27 mouse cellular contexts compared by ENCODE assay signal in genomic region chr5:117381785-117382184, GRCm38 (mm10). TPM values are rescaled to one million over a fixed set of nuclear protein-coding genes. Genes with fewer than 3 reads are reported as not detected.
DNase-seq lines count a peak whose midpoint lies in the region; ATAC-seq and TF ChIP-seq lines count a peak whose summit lies in the region.
"Had no signal": no experiment of that assay in that cellular context is flagged by ENCODE, and none has a peak within 500 bp of the region (broad histone marks: within the 10 kb centered on the region; RNA-seq: fewer than 3 reads in every experiment).

No protein-coding gene starts in this region.

- TF ChIP-seq RAD21 in MEL (IDR thresholded peaks at IDR 0.05; ENCODE audit: low read depth, low read length): no peak

- peaks cover under 1% of the 10 kb centered on the region; the same call in 1 of the 2 replicates for H3K79me2 ChIP-seq in MEL (ENCODE audit: control insufficient read depth, insufficient read depth, low read length, poor library complexity)

- H3K4me1 ChIP-seq in heart, embryonic 13.5 days: peaks cover 25% of the 10 kb centered on the region
- peaks cover 0 to 2% of the 10 kb centered on the region in 2 experiments; a peak in 3 of 4 replicates for H3K4me1 ChIP-seq in MEL (ENCODE audit: control insufficient read depth in 1 of 2, insufficient read depth in 2 of 2, low read length in 2 of 2)
- no peaks in the 10 kb centered on the region for H3K4me1 ChIP-seq in intestine, postnatal 0 days (replicated peaks; ENCODE audit: control insufficient read depth, insufficient read depth, low read length)
- H3K4me1 ChIP-seq: embryonic facial prominence, embryonic 15.5 days; forebrain, embryonic 15.5 days; hindbrain, embryonic 13.5 days; kidney, embryonic 15.5 days; midbrain, embryonic 10.5 days; neural tube, embryonic 15.5 days had no signal

- no peak for TF ChIP-seq POLR2A in MEL (IDR thresholded peaks at IDR 0.05; ENCODE audit: control insufficient read depth in 1 of 2, insufficient read depth in 1 of 2, low read depth in 1 of 2, low read length in 2 of 2, poor library complexity in 1 of 2)

- no peak overlapping the region for H3K4me2 ChIP-seq in heart, embryonic 13.5 days
- H3K4me2 ChIP-seq in intestine, postnatal 0 days (replicated peaks; ENCODE audit: low read depth): no peak overlapping the region
- H3K4me2 ChIP-seq: embryonic facial prominence, embryonic 15.5 days; forebrain, embryonic 15.5 days; hindbrain, embryonic 13.5 days; kidney, embryonic 15.5 days; neural tube, embryonic 15.5 days had no signal

- H3K36me3 ChIP-seq in heart, embryonic 13.5 days: peaks cover 99% of the 10 kb centered on the region
- peaks cover 3 to 5% of the 10 kb centered on the region in 2 experiments for H3K36me3 ChIP-seq in MEL (ENCODE audit: control insufficient read depth in 1 of 2, insufficient read depth in 2 of 2, low read length in 2 of 2)
- H3K36me3 ChIP-seq in intestine, postnatal 0 days (ENCODE audit: control insufficient read depth, insufficient read depth): peaks cover 70% of the 10 kb centered on the region

- no peak overlapping the region for H3K4me3 ChIP-seq in heart, embryonic 13.5 days
- H3K4me3 ChIP-seq in layer of hippocampus, adult 2 months: no peak overlapping the region
- H3K4me3 ChIP-seq in MEL (ENCODE audit: control insufficient read depth in 1 of 2, insufficient read depth in 1 of 2, low read depth in 2 of 2, low read length in 2 of 2): no peak overlapping the region
- no peak overlapping the region for H3K4me3 ChIP-seq in intestine, postnatal 0 days (ENCODE audit: low read depth, low read length)
- H3K4me3 ChIP-seq: embryonic facial prominence, embryonic 15.5 days; forebrain, embryonic 15.5 days; hindbrain, embryonic 13.5 days; kidney, embryonic 15.5 days; left cerebral cortex, adult 2 months; midbrain, embryonic 10.5 days; neural tube, embryonic 15.5 days had no signal

- TF ChIP-seq EP300 in MEL (IDR thresholded peaks at IDR 0.05; ENCODE audit: low read depth in 1 of 2, low read length in 2 of 2): no peak

- no peak overlapping the region for H3K27ac ChIP-seq in heart, embryonic 13.5 days (replicated peaks)
- H3K27ac ChIP-seq in layer of hippocampus, adult 2 months: no peak overlapping the region
- H3K27ac ChIP-seq in MEL (ENCODE audit: control insufficient read depth, low read depth, low read length): no peak overlapping the region
- H3K27ac ChIP-seq in intestine, postnatal 0 days (ENCODE audit: low read depth, low read length): no peak overlapping the region; the same call in 1 of the 2 replicates
- H3K27ac ChIP-seq: embryonic facial prominence, embryonic 15.5 days; forebrain, embryonic 15.5 days; hindbrain, embryonic 13.5 days; kidney, embryonic 15.5 days; left cerebral cortex, adult 2 months; liver, embryonic 14.5 days; midbrain, embryonic 10.5 days; neural tube, embryonic 15.5 days had no signal

- 0 out of 2 replicates have a peak, but pooled peaks have one; percentile 20 for TF ChIP-seq CTCF in layer of hippocampus, adult 2 months (conservative IDR thresholded peaks at IDR 0.05)
- TF ChIP-seq CTCF in MEL (IDR thresholded peaks at IDR 0.05 in 2 of 3, conservative IDR thresholded peaks at IDR 0.05 in 1 of 3; ENCODE audit: control insufficient read depth in 1 of 3, insufficient read depth in 1 of 3, low read depth in 2 of 3, low read length in 3 of 3, poor library complexity in 1 of 3, severe bottlenecking in 1 of 3): no peak
- peak; percentile 39 for TF ChIP-seq CTCF in intestine, postnatal 0 days (IDR thresholded peaks at IDR 0.05; ENCODE audit: low read depth)

- no peak for ATAC-seq in heart, embryonic 13.5 days (ENCODE audit: extremely low read depth, insufficient number of reproducible peaks, low FRiP score, low TSS enrichment)
- ATAC-seq in intestine, postnatal 0 days: no peak
- ATAC-seq: forebrain, embryonic 15.5 days; lung, postnatal 0 days had no signal

- peak overlapping the region; percentile 1; the same call in 1 of the 2 replicates for H3K9ac ChIP-seq in heart, embryonic 13.5 days
- no peak overlapping the region for H3K9ac ChIP-seq in MEL (ENCODE audit: control insufficient read depth, low read depth, low read length, poor library complexity, severe bottlenecking)
- no peak overlapping the region for H3K9ac ChIP-seq in intestine, postnatal 0 days (ENCODE audit: low read depth, low read length)
- H3K9ac ChIP-seq: embryonic facial prominence, embryonic 15.5 days; forebrain, embryonic 15.5 days; hindbrain, embryonic 13.5 days; kidney, embryonic 15.5 days; liver, embryonic 14.5 days; neural tube, embryonic 15.5 days had no signal

- DNase-seq in heart, postnatal 4 days: no peak
- no peak for DNase-seq in layer of hippocampus, adult 2 months (ENCODE audit: low spot score in 2 of 2)
- no peak for DNase-seq in layer of hippocampus, adult 9-11 months
- DNase-seq in MEL (ENCODE audit: low read depth, low spot score): no peak
- DNase-seq in adrenal gland, adult (ENCODE audit: inconsistent age in 2 of 2, low spot score in 1 of 2): no peak
- DNase-seq: adrenal gland, adult 2 months; cerebellum, adult 11 months; cerebellum, adult 9-11 months; gastrocnemius, postnatal 10 days; heart, adult 18-20 months; kidney, adult 11 months; kidney, postnatal 4 days; right cerebral cortex, adult 18-20 months; right cerebral cortex, postnatal 4 days; thymus, adult 18-20 months; thymus, postnatal 4 days had no signal

- no peaks in the 10 kb centered on the region for H3K9me3 ChIP-seq in heart, embryonic 13.5 days
- H3K9me3 ChIP-seq in MEL (replicated peaks; ENCODE audit: insufficient read depth, low read length): no peaks in the 10 kb centered on the region
- H3K9me3 ChIP-seq in intestine, postnatal 0 days (ENCODE audit: control insufficient read depth): no peaks in the 10 kb centered on the region
- H3K9me3 ChIP-seq: embryonic facial prominence, embryonic 15.5 days; forebrain, embryonic 15.5 days; hindbrain, embryonic 13.5 days; kidney, embryonic 15.5 days; midbrain, embryonic 10.5 days; neural tube, embryonic 15.5 days had no signal

- H3K27me3 ChIP-seq in heart, embryonic 13.5 days (replicated peaks): no peaks in the 10 kb centered on the region
- H3K27me3 ChIP-seq in MEL (ENCODE audit: control insufficient read depth in 1 of 2, insufficient read depth in 2 of 2, low read length in 2 of 2): no peaks in the 10 kb centered on the region
- H3K27me3 ChIP-seq in intestine, postnatal 0 days (replicated peaks; ENCODE audit: control insufficient read depth, insufficient read depth, low read length): no peaks in the 10 kb centered on the region
- H3K27me3 ChIP-seq: embryonic facial prominence, embryonic 15.5 days; forebrain, embryonic 15.5 days; hindbrain, embryonic 13.5 days; kidney, embryonic 15.5 days; neural tube, embryonic 15.5 days had no signal

- 52% methylated on average over 7 of the region's 7 CpGs for WGBS in heart, embryonic 13.5 days
- 74% methylated on average over 7 of the region's 7 CpGs for WGBS in intestine, postnatal 0 days

TF ChIP-seq in MEL, 35 proteins besides CTCF, POLR2A, EP300 and RAD21:
- TF ChIP-seq UBTF (IDR thresholded peaks at IDR 0.05; ENCODE audit: borderline replicate concordance, insufficient read depth, low read depth, low read length) (no peak), POLR2AphosphoS2 (IDR thresholded peaks at IDR 0.05; ENCODE audit: low read length) (peak; percentile 24; the same call in 1 of the 2 replicates)

RNA-seq across cellular contexts. Expression of gene Rfc5, which starts 7.1 kb away (rescaled TPM):
- polyA plus RNA-seq in heart, embryonic 13.5 days (2015; fragmentation: Nextera tagmentation; extraction: Ambion mirVana): 64.3 and 67.7 TPM in 2 replicates
- total RNA-seq in heart, postnatal 4 days (2021): 10 to 100 TPM; 26.5 to 30.3 TPM
- total RNA-seq in layer of hippocampus, adult 2 months (2021): 10 to 100 TPM; 13.8 to 18.5 TPM
- 92.5 and 98.9 TPM in 2 replicates for total RNA-seq in MEL (2012; rRNA removed)
- polyA plus RNA-seq in MEL (2012; ENCODE audit: insufficient read depth in 1 of 2, insufficient read length in 2 of 2, low read depth in 1 of 2, low replicate concordance in 2 of 2, missing spikeins in 1 of 2): 100 to 1,000 TPM in 1 of 2 experiments, not detected in 1; 158 TPM
- 29.1 and 29.9 TPM in 2 replicates for polyA plus RNA-seq in intestine, postnatal 0 days (2015; fragmentation: Nextera tagmentation; extraction: Ambion mirVana)

RNA-seq across cellular contexts. Expression of gene Wsb2, which starts 24.7 kb away (rescaled TPM):
- polyA plus RNA-seq in heart, embryonic 13.5 days (2015; fragmentation: Nextera tagmentation; extraction: Ambion mirVana): 74.2 and 79.3 TPM in 2 replicates
- 100 to 1,000 TPM; 124 to 127 TPM for total RNA-seq in heart, postnatal 4 days (2021)
- total RNA-seq in layer of hippocampus, adult 2 months (2021): 100 to 1,000 TPM; 262 to 264 TPM
- total RNA-seq in MEL (2012; rRNA removed): 32.9 and 36.8 TPM in 2 replicates
- 10 to 100 TPM in 1 of 2 experiments, not detected in 1; 56.9 TPM for polyA plus RNA-seq in MEL (2012; ENCODE audit: insufficient read depth in 1 of 2, insufficient read length in 2 of 2, low read depth in 1 of 2, low replicate concordance in 2 of 2, missing spikeins in 1 of 2)
- polyA plus RNA-seq in intestine, postnatal 0 days (2015; fragmentation: Nextera tagmentation; extraction: Ambion mirVana): 125 and 130 TPM in 2 replicates

RNA-seq across cellular contexts. Expression of gene Ksr2, which starts 32.0 kb away (rescaled TPM):
- polyA plus RNA-seq in heart, embryonic 13.5 days (2015; fragmentation: Nextera tagmentation; extraction: Ambion mirVana): 0.07 and 0.13 TPM in 2 replicates
- under 1 TPM; 0.09 to 0.10 TPM for total RNA-seq in heart, postnatal 4 days (2021)
- total RNA-seq in layer of hippocampus, adult 2 months (2021): 10 to 100 TPM; 40.3 to 44.6 TPM
- total RNA-seq in MEL (2012; rRNA removed): not detected in 2 replicates
- polyA plus RNA-seq in MEL (2012; ENCODE audit: insufficient read depth in 1 of 2, insufficient read length in 2 of 2, low read depth in 1 of 2, low replicate concordance in 2 of 2, missing spikeins in 1 of 2): not detected
- 0.12 and 0.24 TPM in 2 replicates for polyA plus RNA-seq in intestine, postnatal 0 days (2015; fragmentation: Nextera tagmentation; extraction: Ambion mirVana)

Comparison
In these comparisons a context has a peak if more than half of its experiments do, and no peak if none do; other contexts are left out.
1. CTCF ChIP-seq: peak in layer of hippocampus, adult 2 months (single experiment) and intestine, postnatal 0 days (single experiment); none in MEL (0 of 3).
2. RNA of gene Ksr2, which starts 32.0 kb away (total RNA-seq): 40.3 to 44.6 TPM in layer of hippocampus, adult 2 months; 0.09 to 0.10 TPM in heart, postnatal 4 days and not detected in MEL; every median in the first group is over 10 times any median in the second.